Mouse (Mus musculus) intestine, postnatal 0 days (tissue): ENCODE results near the gene Zbtb44. TPM values are rescaled to one million over a fixed set of nuclear protein-coding genes. Genes with fewer than 3 reads are reported as not detected.

ENCODE experiments used
- ATAC-seq: fragments of 200-750 bp; cut with Nextera tagmentation; 2 replicates; pipeline ENCODE4 v1.8.0; 2017; ENCODE audit warnings: mild to moderate bottlenecking, moderate TSS enrichment, moderate library complexity
- H3K27ac ChIP-seq: fragments of 300-500 bp; sonication (generic); 2 replicates; pipeline ENCODE4 v1.5.1; 2014; ENCODE audit warnings: mild to moderate bottlenecking, low read depth, low read length, moderate library complexity
- H3K27me3 ChIP-seq: fragments of 300-500 bp; sonication (generic); replicated peaks from 2 replicates; pipeline ENCODE4 v1.6.1; 2014; ENCODE audit warnings: low read length, mixed read lengths; ENCODE audit not compliant: control insufficient read depth, insufficient read depth
- H3K36me3 ChIP-seq: fragments of 300-500 bp; sonication (generic); 2 replicates; pipeline ENCODE4 v1.6.1; 2014; ENCODE audit warnings: mild to moderate bottlenecking, moderate library complexity; ENCODE audit not compliant: control insufficient read depth, insufficient read depth
- H3K4me1 ChIP-seq: fragments of 300-500 bp; sonication (generic); replicated peaks from 2 replicates; pipeline ENCODE4 v1.6.1; 2014; ENCODE audit warnings: antibody characterized with exemption, low read length, mixed read lengths; ENCODE audit not compliant: control insufficient read depth, insufficient read depth
- H3K4me2 ChIP-seq: fragments of 300-500 bp; sonication (generic); replicated peaks from 2 replicates; pipeline ENCODE4 v1.6.1; 2014; ENCODE audit warnings: low read depth, mild to moderate bottlenecking, moderate library complexity
- H3K4me3 ChIP-seq: fragments of 300-500 bp; sonication (generic); 2 replicates; pipeline ENCODE4 v1.5.1; 2014; ENCODE audit warnings: low read depth, low read length
- H3K9ac ChIP-seq: fragments of 300-500 bp; sonication (generic); 2 replicates; pipeline ENCODE4 v1.6.1; 2014; ENCODE audit warnings: mild to moderate bottlenecking, low read depth, low read length
- H3K9me3 ChIP-seq: fragments of 300-500 bp; sonication (generic); 2 replicates; pipeline ENCODE4 v1.6.1; 2016; ENCODE audit warnings: mixed run types; ENCODE audit not compliant: control insufficient read depth
- CTCF ChIP-seq: sonication (generic); IDR thresholded peaks from 2 replicates; pipeline ENCODE4 v1.5.1; 2016; ENCODE audit warnings: low read depth, mild to moderate bottlenecking, control low read depth, antibody characterized with exemption, moderate library complexity
- WGBS: fragments of 180-500 bp; shearing (Covaris S2); extraction: QIAGEN DNeasy Blood & Tissue Kit; methylation state at CpG from one replicate; pipeline ENCODE4 v1.1.7; 2014; 5-methylcytosine and 5-hydroxymethylcytosine counted together
- polyA plus RNA-seq: library from polyadenylated mRNA; unstranded; fragments of >200 nt; fragmentation: Nextera tagmentation; extraction: Ambion mirVana; gene quantifications from 2 replicates; pipeline ENCODE4 v1.2.1, GENCODE M21; 2015

Zbtb44 gene
- 5.4 and 6.7 TPM in 2 replicates for polyA plus RNA-seq

DNA sequence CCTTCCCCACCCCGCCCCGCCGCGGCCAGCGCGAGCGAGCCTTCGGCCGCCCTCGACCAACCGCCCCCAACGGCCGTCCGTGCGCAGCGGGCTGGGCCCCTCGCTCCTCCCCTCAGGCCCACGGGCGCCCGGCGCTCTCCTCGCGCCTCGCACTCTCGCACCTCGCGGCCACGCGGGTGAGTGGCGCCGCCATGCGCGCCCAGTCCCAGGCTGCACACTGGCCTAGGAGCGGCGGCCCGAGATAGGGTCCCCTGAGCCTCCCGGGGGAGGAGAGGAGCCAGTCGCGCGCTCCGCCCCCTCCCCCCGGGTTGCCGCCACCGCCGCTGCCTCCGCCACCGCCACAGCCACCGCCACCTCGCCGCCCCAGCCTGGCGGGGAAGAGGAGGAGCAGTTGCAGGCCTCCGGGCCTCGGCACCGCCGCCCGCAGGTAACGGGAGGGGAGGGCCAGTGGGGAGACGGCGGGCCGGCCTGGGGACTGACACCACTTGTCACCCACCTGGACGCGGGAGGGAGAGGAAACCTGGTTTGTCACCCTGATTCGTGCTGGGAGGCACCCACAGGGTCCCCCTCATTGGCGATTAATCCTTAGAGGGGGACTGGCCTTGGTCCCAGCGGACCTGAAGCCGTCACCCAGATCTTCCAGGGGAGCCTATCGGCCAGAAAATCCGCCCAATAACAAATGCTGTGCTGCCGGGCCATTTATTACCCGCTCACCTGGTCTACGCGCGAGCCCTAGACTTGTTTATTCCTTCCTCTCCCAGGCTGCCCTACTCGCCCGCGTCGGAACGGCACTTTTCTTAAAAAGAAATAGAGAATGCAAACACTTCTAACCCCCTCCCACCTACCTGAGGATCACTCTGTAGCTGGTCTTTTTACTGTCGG lies at the start of gene Zbtb44:
Gene Zbtb44 (plus strand): TSS at position 113 of the 882 bp plus-strand sequence.
- peak; percentile 29 for TF ChIP-seq CTCF
- under 1% methylated on average over 68 of the region's 79 CpGs for WGBS
- no peaks in the 10 kb centered on the region for H3K4me1 ChIP-seq

DNA sequence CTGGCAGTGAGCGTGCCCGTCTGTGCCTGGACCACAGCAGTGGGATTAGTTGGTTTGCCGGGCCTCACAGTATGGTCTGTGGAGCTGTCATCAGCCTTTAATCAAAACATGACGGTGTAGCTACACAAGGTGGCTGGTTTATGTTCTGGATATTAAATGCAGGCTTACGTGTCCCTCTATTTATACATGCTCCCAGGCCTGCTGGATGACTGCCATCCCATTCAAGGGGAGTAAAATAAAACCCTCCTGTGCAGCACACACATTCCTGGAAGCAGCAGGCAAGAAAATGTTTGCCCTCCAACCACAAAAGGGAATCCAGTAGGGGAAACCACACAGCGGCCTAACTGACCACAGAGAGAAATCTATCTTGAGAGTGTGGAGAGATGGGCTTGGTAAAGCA lies 44.7 kb upstream of the Zbtb44 start:
- Histone ChIP-seq H3K27ac (no peak overlapping the region), H3K9ac (no peak overlapping the region), H3K4me2 (no peak overlapping the region), H3K27me3 (no peaks in the 10 kb centered on the region), H3K9me3 (no peaks in the 10 kb centered on the region), H3K4me3 (no peak overlapping the region), H3K36me3 (no peaks in the 10 kb centered on the region), H3K4me1 (0 out of 2 replicates have a peak, but pooled peaks cover 3% of the 10 kb centered on the region)
- no peak for ATAC-seq
- TF ChIP-seq CTCF, result no peak
- 74% methylated on average over 6 of the region's 6 CpGs for WGBS

More for the DNA sequence above, at the start of gene Zbtb44:
- ATAC-seq, result peak; percentile 93
- peak within 1 kb of the TSS; percentile 99 for H3K27ac ChIP-seq
- H3K9ac ChIP-seq, result peak within 1 kb of the TSS; percentile 96
- peak within 1 kb of the TSS; percentile 89 for H3K4me3 ChIP-seq
- H3K36me3 ChIP-seq, result no peaks in the 10 kb centered on the region
- no peaks in the 10 kb centered on the region for H3K27me3 ChIP-seq
- peak within 1 kb of the TSS; percentile 92 for H3K4me2 ChIP-seq
- H3K9me3 ChIP-seq, result no peaks in the 10 kb centered on the region

DNA sequence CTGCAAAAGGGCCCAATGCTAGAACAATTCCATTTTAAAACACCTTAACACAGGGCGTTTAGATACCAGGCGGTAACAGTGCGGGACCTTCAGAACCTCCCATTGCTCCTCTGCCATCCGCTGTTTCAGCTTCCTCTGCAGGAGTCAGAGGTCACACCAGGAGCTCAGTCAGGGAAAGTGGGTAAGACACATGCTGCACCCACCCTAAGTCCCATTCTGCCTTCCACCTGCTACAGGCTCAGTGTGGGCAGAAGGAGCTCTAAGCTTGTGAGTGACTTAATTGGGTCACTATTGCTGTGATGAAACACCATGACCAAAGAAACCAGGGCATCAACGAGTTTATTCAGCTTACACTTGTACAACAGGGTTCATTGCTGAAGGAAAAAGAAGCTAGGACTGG lies 37.3 kb upstream of the Zbtb44 start:
- H3K27me3 ChIP-seq, result no peaks in the 10 kb centered on the region
- 87% methylated on average over 5 of the region's 5 CpGs for WGBS
- H3K4me3 ChIP-seq, result no peak overlapping the region
- no peaks in the 10 kb centered on the region for H3K36me3 ChIP-seq
- H3K9ac ChIP-seq, result no peak overlapping the region
- H3K9me3 ChIP-seq, result no peaks in the 10 kb centered on the region
- no peak overlapping the region for H3K4me2 ChIP-seq
- no peak for ATAC-seq
- H3K27ac ChIP-seq, result no peak overlapping the region
- TF ChIP-seq CTCF, result no peak
- H3K4me1 ChIP-seq, result no peaks in the 10 kb centered on the region

DNA sequence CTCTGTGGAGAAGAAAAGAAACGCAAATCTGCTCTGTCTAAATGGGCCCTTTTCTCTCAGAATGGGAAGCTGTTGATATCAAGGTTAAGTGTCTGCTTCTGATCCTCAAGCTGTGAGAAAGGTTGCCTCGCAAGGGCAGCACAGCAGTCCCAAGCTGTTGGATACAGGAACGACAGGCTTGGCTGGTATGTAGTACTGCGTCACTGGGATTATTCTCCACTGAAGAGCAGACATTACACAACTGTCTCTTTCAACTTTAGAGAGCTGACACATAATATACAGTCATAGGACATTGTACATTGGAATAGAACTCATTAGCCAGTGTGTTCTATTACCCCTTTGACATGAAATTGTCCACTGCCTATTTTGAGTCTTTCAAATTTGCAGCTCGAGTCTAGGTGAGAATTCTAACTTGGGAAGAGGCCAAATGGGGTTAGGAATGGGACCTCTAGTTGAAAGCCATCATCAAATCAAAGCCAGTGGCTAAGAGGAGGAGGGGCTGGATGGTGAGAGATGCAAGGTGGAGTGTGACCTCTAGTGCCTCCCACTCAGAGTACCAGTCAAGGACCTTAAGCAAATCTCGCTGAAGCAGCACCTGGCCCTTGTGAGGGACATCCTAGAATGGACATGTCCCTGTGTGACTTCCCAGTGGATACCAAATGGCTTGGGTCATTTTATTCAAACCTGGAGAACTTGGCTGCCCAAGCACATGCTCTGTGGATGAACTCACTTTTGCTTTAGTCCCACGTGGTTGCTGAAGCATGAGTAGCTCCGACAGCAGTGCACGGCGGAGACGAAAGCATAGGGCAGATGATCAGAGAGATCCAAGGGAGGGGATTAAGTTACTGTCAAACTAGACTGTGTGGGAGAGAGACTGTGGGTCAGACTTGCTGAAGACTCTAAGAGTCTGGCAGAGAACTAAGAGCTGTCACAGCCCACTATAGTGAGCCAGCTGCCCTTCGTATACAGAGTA lies 33.6 kb upstream of the Zbtb44 start:
- no peaks in the 10 kb centered on the region for H3K4me1 ChIP-seq
- H3K4me2 ChIP-seq, result no peak overlapping the region
- H3K9ac ChIP-seq, result no peak overlapping the region
- no peaks in the 10 kb centered on the region for H3K27me3 ChIP-seq
- no peak overlapping the region for H3K27ac ChIP-seq
- no peaks in the 10 kb centered on the region for H3K9me3 ChIP-seq
- WGBS, result 80% methylated on average over 12 of the region's 12 CpGs
- TF ChIP-seq CTCF, result no peak
- H3K36me3 ChIP-seq, result no peaks in the 10 kb centered on the region
- ATAC-seq, result no peak
- H3K4me3 ChIP-seq, result no peak overlapping the region

DNA sequence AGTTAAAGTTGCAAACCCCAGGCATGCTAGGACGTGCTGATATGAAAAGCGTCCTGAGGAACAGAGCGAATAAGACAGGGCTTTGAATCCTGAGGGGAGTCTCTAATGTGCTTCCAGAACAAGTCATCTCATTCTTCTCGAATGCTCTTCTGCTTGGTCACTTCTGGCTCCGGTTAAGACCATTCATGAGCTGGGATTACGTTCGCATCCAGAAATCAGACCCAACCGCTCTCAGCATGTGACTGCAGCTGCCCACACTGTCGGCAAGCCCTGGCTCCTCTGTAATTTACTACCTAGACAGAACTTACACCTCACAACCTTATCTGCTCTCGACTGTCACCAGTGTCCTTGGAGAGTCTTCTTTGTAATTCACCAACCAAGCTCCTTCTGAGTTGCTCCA lies 29.8 kb upstream of the Zbtb44 start:
- Histone ChIP-seq H3K4me1 (no peaks in the 10 kb centered on the region), H3K4me2 (no peak overlapping the region), H3K27me3 (no peaks in the 10 kb centered on the region), H3K9me3 (no peaks in the 10 kb centered on the region), H3K27ac (no peak overlapping the region), H3K4me3 (no peak overlapping the region), H3K9ac (no peak overlapping the region), H3K36me3 (no peaks in the 10 kb centered on the region)
- no peak for TF ChIP-seq CTCF
- ATAC-seq, result no peak
- WGBS, result 71% methylated on average over 10 of the region's 10 CpGs

DNA sequence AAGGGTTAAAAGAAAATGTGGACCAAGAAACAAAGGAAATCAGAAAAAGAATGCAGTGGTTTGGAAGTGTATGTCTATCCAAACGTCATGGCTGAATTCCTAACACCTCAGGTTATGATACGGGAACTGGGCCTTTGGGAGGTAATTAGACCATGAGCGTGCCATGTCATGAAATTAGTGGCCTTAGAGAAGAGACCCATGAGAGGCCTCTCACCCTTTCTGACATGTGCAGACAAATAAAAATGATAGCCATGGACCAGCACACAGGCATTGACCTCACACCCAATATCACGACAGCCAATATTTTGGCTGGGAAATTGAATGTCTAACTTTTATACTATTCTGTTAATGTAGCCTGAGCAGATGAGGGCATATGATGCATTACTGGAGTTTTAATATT lies 27.9 kb upstream of the Zbtb44 start:
- no peak for ATAC-seq
- no peak overlapping the region for H3K27ac ChIP-seq
- H3K4me1 ChIP-seq, result no peaks in the 10 kb centered on the region
- no peak overlapping the region for H3K4me3 ChIP-seq
- WGBS, result 86% methylated on average over 4 of the region's 4 CpGs
- no peak for TF ChIP-seq CTCF
- no peaks in the 10 kb centered on the region for H3K27me3 ChIP-seq
- no peak overlapping the region for H3K4me2 ChIP-seq
- no peaks in the 10 kb centered on the region for H3K36me3 ChIP-seq
- H3K9ac ChIP-seq, result no peak overlapping the region
- H3K9me3 ChIP-seq, result no peaks in the 10 kb centered on the region
